Mouse (Mus musculus): Measurements from ENCODE around the gene Abca13.
"Not testable (repeated sequence)": the region's sequence is repeated elsewhere in the genome, so short reads cannot be mapped to it uniquely, and the experiment has no call there.

The Abca13 gene

GRCm38 (mm10) chr11:9291168-9291567 is 99.4 kb downstream of the Abca13 start:
- DNase-seq (ENCODE audit: low spot score) = no peak

DNA sequence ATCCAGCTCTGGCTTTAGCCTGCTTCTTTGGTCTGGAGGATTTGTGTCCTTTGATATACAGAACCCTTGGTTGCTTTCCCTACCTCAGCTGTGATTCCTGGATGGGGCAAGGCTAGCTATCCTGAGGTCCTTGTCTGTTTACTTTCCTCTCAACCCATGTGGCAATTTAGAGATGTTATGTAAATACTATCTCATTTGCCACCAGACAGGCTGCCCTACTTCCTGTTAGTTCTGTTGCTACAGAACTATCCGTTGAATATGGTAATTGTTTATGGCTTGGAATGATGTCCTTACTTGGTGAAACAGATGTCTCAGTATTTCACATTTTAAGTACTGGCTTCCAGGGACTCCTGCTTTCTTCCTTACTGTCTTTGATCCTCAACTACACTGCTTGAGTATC is 107.9 kb downstream of the Abca13 start:
- DNase-seq (ENCODE audit: low spot score) = no peak

DNA sequence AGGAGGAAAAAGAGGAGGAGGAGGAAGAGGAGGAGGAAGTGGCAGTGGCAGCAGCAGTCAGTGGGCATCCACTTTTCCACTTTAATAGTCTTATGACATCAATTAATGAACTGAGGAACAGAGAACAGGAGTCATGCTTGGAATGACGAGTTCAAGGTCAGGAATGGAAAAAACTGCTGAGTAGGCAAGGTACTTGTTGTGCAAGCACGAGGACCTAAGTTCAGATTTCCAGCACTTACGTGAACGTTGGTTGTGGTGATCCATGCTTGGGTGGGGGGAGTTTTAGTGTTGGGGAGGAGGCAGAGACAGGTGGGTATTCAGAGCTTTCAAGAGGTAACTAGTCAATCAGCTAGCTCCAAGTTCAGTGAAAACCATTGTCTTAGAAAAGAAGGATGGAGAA is 113.7 kb downstream of the Abca13 start:
- DNase-seq (ENCODE audit: low spot score) = no peak

- no peak for DNase-seq (ENCODE audit: low spot score)
These were observed 124.8 kb downstream of the Abca13 start for GRCm38 (mm10) chr11:9316545-9316944.

DNA sequence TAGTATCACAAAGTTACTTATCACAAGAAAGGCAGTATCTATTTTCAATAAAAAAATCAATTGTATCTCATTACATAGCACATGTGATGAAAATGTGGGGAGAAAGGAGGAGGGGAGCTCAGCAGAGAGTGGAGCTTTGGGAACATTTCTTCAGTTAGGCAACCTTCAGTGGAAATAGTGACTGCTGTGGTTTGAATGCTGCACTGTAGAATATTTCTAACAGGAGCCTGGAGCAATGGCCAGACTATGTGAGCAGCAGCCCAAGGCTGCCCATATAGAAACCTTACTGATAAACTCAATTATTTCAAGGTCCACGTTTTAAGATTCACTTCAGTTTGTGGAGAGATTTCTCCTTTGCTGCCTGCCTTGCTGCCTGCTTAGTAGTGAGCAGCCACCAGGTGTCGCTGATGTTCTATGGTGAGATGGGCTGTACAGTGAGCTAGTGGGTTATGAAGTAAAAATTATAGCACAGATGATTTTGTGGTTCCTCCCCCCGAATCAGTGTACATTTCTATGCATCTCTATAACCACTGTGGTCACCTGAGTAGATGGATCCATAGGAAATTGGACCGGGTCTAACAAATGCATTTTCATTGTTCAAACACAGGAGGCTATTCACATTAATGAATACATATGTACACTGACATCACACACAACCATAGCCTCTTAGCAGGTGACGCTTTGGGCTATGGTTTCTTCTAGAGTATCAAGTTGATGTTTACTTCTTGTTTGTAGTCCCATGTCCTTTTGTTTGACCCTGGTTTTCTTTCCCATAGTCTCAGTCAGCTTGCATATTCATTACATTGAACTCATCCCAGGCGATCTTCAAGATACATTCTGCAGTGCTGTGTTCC is 125.6 kb downstream of the Abca13 start:
- DNase-seq (ENCODE audit: low spot score) = peak; percentile 19

DNA sequence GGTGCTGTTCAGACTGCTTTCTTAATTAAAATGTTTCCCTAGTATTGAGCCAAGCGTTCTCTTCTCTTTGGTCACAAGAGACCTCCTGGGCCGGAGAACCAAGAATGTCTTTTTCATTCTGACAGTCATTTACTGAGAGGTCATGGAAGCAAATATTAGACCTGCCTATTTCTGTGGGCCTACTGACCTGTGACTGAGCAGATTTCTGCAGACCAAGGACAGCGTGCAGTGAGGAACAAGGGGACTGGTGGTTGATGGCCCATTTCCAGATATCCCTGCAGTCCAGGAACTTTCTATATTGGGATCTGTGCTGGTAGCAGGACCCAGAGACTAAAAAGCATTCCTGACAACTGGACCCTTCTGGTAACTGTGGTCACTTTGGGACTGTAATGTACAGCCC is 146.4 kb downstream of the Abca13 start:
- no peak for DNase-seq (ENCODE audit: low spot score)

DNA sequence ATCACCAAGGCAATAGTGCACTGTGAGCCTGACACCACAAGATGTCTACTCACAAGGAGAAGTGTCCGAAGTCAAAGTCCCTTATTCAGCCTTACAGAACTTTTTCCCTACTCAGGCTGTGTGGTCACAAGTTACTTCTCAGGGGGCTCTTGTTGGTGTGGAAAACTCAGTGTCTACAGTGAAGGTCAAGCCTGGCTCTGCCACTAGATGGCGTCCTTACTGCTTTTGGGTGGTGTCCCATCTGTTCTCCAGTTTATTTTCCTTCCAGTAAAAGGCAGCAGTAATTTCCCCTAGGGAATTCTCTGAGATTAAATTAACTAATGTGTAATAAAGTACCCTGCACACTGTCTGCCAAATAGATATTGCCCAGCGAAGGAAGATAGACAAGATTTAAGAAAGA is 156.0 kb downstream of the Abca13 start:
- DNase-seq (ENCODE audit: low spot score) = no peak

DNA sequence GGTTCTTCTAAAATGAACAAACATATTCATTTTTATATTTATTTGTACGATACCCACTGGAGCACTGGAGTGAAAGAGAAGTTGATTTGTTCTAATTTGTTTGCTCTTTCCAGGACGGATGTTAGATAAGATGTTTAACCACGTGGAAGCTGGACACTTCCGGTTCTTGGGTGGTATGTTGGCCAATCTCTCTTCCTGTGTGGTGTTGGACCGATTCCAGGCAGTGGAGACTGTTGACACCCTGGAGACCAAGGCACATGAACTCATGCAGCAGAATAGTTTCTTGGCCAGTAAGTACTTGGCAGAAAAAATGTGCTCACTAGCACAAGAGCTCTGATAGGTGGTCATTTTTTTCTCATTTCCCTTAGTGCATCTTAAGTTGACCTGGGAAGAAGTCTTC is 181.4 kb downstream of the Abca13 start:
- no peak for DNase-seq (ENCODE audit: low spot score)

DNA sequence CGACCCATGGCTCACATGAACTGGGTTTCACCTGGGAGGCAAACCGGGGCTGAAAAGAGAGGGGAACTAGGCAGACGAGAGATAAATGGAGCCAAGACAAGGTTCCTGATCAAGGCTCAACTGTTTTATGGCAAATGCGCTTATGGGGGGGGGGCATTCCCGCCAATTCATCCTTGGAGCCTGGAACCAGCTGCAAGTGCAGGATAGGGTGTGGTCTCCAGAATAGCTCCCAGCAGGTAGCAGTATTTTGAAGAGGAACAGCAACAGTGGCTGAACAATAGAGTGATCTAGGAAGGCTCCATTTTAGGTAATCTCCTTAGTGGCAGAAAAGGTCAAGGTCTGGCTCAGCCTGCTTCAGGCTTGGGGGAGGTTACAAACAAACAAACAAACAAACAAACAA is 182.7 kb downstream of the Abca13 start:
- DNase-seq (ENCODE audit: low spot score) = not testable (repeated sequence)

DNA sequence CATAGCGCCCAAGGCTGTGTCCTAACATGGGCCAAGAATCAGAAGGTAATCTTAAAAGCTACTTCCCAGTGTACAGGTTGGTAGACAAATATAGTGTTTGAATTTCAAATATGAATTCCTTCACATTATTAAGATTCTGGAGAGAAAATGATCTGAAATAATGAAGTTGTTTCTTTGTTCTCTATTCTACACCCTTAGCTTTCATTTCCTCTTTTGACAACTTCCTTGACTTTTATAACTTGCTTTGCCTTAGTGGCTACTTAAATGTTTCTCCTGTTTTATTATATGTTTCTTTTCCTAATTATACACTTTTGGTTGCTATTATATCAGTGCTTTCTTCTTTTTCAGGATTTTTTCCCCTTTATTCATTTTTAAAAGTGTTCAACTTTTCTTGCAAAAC is 196.8 kb downstream of the Abca13 start:
- no peak for DNase-seq (ENCODE audit: low spot score)

GRCm38 (mm10) chr11:9416946-9417345 is 225.2 kb downstream of the Abca13 start:
- DNase-seq (ENCODE audit: low spot score) = no peak

- no peak for DNase-seq (ENCODE audit: low spot score)
These were observed 228.5 kb downstream of the Abca13 start for GRCm38 (mm10) chr11:9420205-9420604.

- DNase-seq (ENCODE audit: low spot score) = no peak
These were observed 235.7 kb downstream of the Abca13 start for GRCm38 (mm10) chr11:9427411-9427810.

GRCm38 (mm10) chr11:9432807-9433206 is 241.1 kb downstream of the Abca13 start:
- DNase-seq (ENCODE audit: low spot score) = no peak

DNA sequence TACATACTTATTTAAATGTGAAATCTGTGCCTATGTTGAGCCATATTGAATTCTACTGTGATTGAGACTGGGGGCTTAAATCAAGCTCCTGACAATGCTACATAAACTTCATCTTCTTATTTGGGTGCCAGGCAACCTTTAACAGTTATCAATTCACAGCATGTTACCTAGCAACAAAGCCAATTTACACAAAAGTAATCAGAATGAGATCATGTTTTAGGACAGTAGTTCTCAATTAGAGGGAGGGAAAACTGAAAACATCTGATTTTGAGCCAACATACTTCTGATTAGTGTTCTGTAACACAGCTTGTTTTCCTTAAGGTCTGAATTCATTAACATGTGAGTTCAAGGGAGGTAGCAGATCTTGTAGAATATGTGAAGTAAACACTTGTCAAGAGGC is 244.9 kb downstream of the Abca13 start:
- DNase-seq (ENCODE audit: low spot score) = no peak

- no peak for DNase-seq (ENCODE audit: low spot score)
These were observed 248.0 kb downstream of the Abca13 start for GRCm38 (mm10) chr11:9439781-9440180.

DNA sequence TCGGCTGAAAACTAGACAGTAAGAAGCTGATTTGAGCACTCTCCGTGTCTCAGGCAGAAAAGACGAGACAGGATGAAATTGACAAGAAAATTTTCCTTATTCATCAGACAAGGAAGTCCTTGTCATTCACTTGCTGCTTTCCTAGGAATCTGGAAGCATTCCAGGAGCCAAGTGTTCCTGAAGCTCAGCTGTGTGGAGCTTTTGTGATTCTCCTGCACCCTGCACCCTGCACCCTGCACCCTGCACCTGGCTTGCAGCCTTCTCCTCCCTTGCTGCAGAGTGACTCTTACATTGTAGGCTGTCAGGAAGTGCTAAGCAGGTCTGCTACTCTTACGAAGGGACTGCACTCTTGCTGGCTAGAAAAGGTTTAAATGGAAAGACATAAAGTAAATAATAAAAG is 249.4 kb downstream of the Abca13 start:
- DNase-seq (ENCODE audit: low spot score) = no peak

GRCm38 (mm10) chr11:9472400-9472799 is 280.7 kb downstream of the Abca13 start:
- DNase-seq (ENCODE audit: low spot score) = no peak

GRCm38 (mm10) chr11:9481511-9481910 is 289.8 kb downstream of the Abca13 start:
- no peak for DNase-seq (ENCODE audit: low spot score)

DNA sequence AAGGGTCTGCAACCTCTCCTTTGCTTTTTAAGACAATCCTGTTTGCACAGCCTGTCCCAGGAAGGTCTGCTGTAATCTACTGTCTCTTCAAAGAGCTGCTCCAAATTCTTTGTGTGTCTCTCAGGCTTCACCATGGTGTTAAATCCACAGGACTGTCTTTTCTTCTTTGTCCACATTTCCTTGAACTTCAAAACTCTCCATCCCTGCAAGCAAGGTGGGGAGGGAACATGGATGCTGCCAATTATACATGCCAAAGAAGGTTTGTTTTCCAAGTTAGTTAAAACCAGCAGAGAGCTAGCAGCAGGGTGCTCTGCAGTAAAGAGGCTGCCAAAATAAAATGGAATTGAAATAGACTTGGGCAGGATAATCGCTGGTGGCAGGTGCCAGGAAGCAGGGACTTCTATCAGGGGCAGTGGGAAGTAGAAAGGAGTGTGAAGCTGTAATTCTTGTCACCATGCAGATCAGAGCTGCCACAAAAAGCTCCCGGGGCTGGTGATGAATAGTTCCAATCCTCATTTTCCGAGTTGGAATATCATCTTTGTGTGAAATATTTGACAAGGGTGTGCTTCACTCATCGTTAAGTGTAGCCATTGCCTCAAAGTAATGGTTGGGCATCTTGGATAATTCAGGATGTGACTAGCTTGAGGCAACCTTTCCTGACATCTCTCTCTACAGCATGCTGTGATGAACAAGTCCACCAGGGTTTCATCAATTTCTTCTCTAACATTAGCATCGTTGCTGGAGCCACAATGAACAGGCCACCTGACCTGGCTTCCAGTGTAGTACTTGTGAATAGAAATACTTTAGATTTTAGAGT is 308.8 kb downstream of the Abca13 start:
- DNase-seq (ENCODE audit: low spot score) = no peak

DNA sequence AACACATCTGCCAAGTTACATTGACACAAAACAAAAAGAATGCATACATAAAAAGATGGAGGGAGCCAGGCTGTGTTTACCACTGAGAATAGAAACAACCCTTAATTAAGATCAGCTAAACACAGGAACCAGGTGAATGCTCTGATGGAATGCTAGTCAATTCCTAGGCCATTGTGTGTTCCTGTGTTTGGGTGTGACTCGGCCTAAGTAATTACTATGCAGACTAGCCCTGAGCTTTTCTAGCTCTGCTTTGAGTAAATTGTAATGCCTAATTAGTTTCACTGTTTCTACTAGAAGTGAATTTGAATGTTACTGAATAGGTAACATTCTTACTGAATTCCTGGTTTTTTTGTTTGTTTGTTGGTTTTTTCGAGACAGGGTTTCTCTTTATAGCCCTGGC is 323.2 kb downstream of the Abca13 start:
- DNase-seq (ENCODE audit: low spot score) = not testable (repeated sequence)

DNA sequence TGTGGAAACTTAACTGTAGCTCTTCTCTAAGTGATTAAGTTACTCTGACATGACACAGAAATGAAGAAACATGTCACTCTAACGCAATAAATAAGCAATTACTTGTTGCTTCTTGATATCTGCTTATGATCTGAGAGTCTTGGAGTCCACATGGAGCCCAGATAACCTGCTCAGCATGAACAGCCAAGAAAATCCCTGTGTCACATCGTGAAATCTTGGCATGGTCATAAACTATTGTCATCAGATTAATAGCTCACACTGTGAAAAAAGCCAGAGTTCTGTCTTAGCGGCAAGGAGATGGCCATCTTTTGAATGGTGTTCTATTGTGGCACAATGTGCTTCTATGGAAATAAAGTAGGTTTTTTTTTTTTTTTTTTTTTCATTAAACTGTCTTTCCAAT is 336.8 kb downstream of the Abca13 start:
- no peak for DNase-seq (ENCODE audit: low spot score)

- no peak for DNase-seq (ENCODE audit: low spot score)
These were observed 340.0 kb downstream of the Abca13 start for GRCm38 (mm10) chr11:9531715-9532114.
